Mouse (Mus musculus): ENCODE measurements at regions not wholly inside any gene's neighbourhood (a gene's known extent, or its start where the extent isn't known, plus 50 kb on each side); places are given as distances from the start of the nearest gene placed in this dataset.

- DNase-seq (ENCODE audit: low spot score in 2 of 2): no peak
These were observed 357.8 kb upstream of the Mmadhc start for GRCm38 (mm10) chr2:50654221-50654952.

- no peak for DNase-seq (ENCODE audit: low spot score in 2 of 2)
These were observed 356.6 kb upstream of the Mmadhc start for GRCm38 (mm10) chr2:50653121-50653615.

- DNase-seq (ENCODE audit: low spot score in 2 of 2): no peak
These were observed 353.1 kb upstream of the Mmadhc start for GRCm38 (mm10) chr2:50649656-50650055.

GRCm38 (mm10) chr2:50643219-50643618, 346.6 kb upstream of the Mmadhc start:
- no peak for DNase-seq (ENCODE audit: low spot score in 2 of 2)

- no peak for DNase-seq (ENCODE audit: low spot score in 2 of 2)
These were observed 345.6 kb upstream of the Mmadhc start for GRCm38 (mm10) chr2:50642198-50642597.

GRCm38 (mm10) chr2:50635896-50636295, 339.3 kb upstream of the Mmadhc start:
- DNase-seq (ENCODE audit: low spot score in 2 of 2): no peak

GRCm38 (mm10) chr2:50631786-50632185, 335.2 kb upstream of the Mmadhc start:
- no peak for DNase-seq (ENCODE audit: low spot score in 2 of 2)

GRCm38 (mm10) chr2:50627501-50627900, 330.9 kb upstream of the Mmadhc start:
- no peak for DNase-seq (ENCODE audit: low spot score in 2 of 2)

GRCm38 (mm10) chr2:50625233-50625749, 328.7 kb upstream of the Mmadhc start:
- no peak for DNase-seq (ENCODE audit: low spot score in 2 of 2)

GRCm38 (mm10) chr2:50609086-50609485, 312.5 kb upstream of the Mmadhc start:
- no peak for DNase-seq (ENCODE audit: low spot score in 2 of 2)

- no peak for DNase-seq (ENCODE audit: low spot score in 2 of 2)
These were observed 292.6 kb upstream of the Mmadhc start for GRCm38 (mm10) chr2:50589195-50589594.

- no peak for DNase-seq (ENCODE audit: low spot score in 2 of 2)
These were observed 292.1 kb upstream of the Mmadhc start for GRCm38 (mm10) chr2:50588652-50589051.

- no peak for DNase-seq (ENCODE audit: low spot score in 2 of 2)
These were observed 289.9 kb upstream of the Mmadhc start for GRCm38 (mm10) chr2:50586321-50587050.

- peak in 1 of 2 experiments; percentile 8 for DNase-seq (ENCODE audit: low spot score in 2 of 2)
These were observed 283.0 kb upstream of the Mmadhc start for GRCm38 (mm10) chr2:50579620-50580019.

- no peak for DNase-seq (ENCODE audit: low spot score in 2 of 2)
These were observed 281.9 kb upstream of the Mmadhc start for GRCm38 (mm10) chr2:50578278-50579043.

- no peak for DNase-seq (ENCODE audit: low spot score in 2 of 2)
These were observed 281.1 kb upstream of the Mmadhc start for GRCm38 (mm10) chr2:50577736-50578135.

- no peak for DNase-seq (ENCODE audit: low spot score in 2 of 2)
These were observed 276.9 kb upstream of the Mmadhc start for GRCm38 (mm10) chr2:50573455-50573854.

- DNase-seq (ENCODE audit: low spot score in 2 of 2): no peak
These were observed 274.4 kb upstream of the Mmadhc start for GRCm38 (mm10) chr2:50571021-50571420.

- DNase-seq (ENCODE audit: low spot score in 2 of 2): no peak
These were observed 273.1 kb upstream of the Mmadhc start for GRCm38 (mm10) chr2:50569502-50570285.

GRCm38 (mm10) chr2:50568777-50569501, 272.3 kb upstream of the Mmadhc start:
- DNase-seq (ENCODE audit: low spot score in 2 of 2): no peak
